Mouse (Mus musculus) forebrain, embryonic 10.5 days (tissue): ENCODE measurements around the gene Cdc45. TPM values are rescaled to one million over a fixed set of nuclear protein-coding genes. Genes with fewer than 3 reads are reported as not detected.
"Not testable (repeated sequence)": the region's sequence is repeated elsewhere in the genome, so short reads cannot be mapped to it uniquely, and the experiment has no call there.

Experiments
- DNase-seq: peaks from one replicate; pipeline ENCODE4 v3.0.0-alpha.2; 2017; ENCODE audit warnings: low spot score; ENCODE audit errors: extremely low spot score
- H3K27ac ChIP-seq: fragments of 300-500 bp; sonication (generic); 2 replicates; pipeline ENCODE4 v1.5.1; 2016; ENCODE audit warnings: mild to moderate bottlenecking
- H3K27me3 ChIP-seq: fragments of 300-500 bp; sonication (generic); 2 replicates; pipeline ENCODE4 v1.6.1; 2016; ENCODE audit warnings: mild to moderate bottlenecking; ENCODE audit not compliant: poor library complexity, severe bottlenecking
- H3K36me3 ChIP-seq: fragments of 300-500 bp; sonication (generic); replicated peaks from 2 replicates; pipeline ENCODE4 v1.6.1; 2016; ENCODE audit warnings: mild to moderate bottlenecking, moderate library complexity
- H3K4me1 ChIP-seq: fragments of 300-500 bp; sonication (generic); 2 replicates; pipeline ENCODE4 v1.6.1; 2016
- H3K4me3 ChIP-seq: fragments of 300-500 bp; sonication (generic); 2 replicates; pipeline ENCODE4 v1.5.1; 2016; ENCODE audit warnings: mild to moderate bottlenecking, moderate library complexity
- H3K9me3 ChIP-seq: fragments of 300-500 bp; sonication (generic); 2 replicates; pipeline ENCODE4 v1.6.1; 2016; ENCODE audit warnings: mild to moderate bottlenecking, moderate library complexity
- WGBS: fragments of 180-500 bp; shearing (Covaris S2); methylation state at CpG from one replicate; pipeline ENCODE4 v1.1.7; 2016; 5-methylcytosine and 5-hydroxymethylcytosine counted together
- polyA plus RNA-seq: library from polyadenylated mRNA; unstranded; fragments of >200 nt; fragmentation: Nextera tagmentation; extraction: Ambion mirVana; gene quantifications from 2 replicates; pipeline ENCODE4 v1.2.1, GENCODE M21; 2016

Cdc45 gene
- 83.9 and 85.3 TPM in 2 replicates for polyA plus RNA-seq

- under 1% methylated on average over 42 of the region's 42 CpGs for WGBS
- Histone ChIP-seq H3K4me3 (peak within 1 kb of the TSS; percentile 86), H3K27ac (peak within 1 kb of the TSS; percentile 90), H3K27me3 (no peaks in the 10 kb centered on the region), H3K36me3 (peaks cover 59% of the 10 kb centered on the region), H3K4me1 (peaks cover 28% of the 10 kb centered on the region), H3K9me3 (no peaks in the 10 kb centered on the region)
- DNase-seq = peak; percentile 89
Observed at GRCm38 (mm10) chr16:18811468-18812384, at the start of gene Cdc45, which contains the start of gene Ufd1. TSS of gene Cdc45 (minus strand) at chr16:18811987. TSS of gene Ufd1 (plus strand) at chr16:18811779.

- Histone ChIP-seq H3K27ac (no peak overlapping the region), H3K36me3 (no peaks in the 10 kb centered on the region), H3K27me3 (no peaks in the 10 kb centered on the region), H3K4me3 (no peak overlapping the region), H3K4me1 (no peaks in the 10 kb centered on the region), H3K9me3 (peaks cover 10% of the 10 kb centered on the region)
- DNase-seq = no peak
- WGBS = 76% methylated on average over 1 of the region's 1 CpGs
Observed at GRCm38 (mm10) chr16:18860186-18860585, 48.4 kb upstream of the Cdc45 start.

GRCm38 (mm10) chr16:18858551-18858950 lies 46.8 kb upstream of the Cdc45 start:
- no peak for DNase-seq
- H3K27ac ChIP-seq = no peak overlapping the region
- H3K4me1 ChIP-seq = no peaks in the 10 kb centered on the region
- no peaks in the 10 kb centered on the region for H3K27me3 ChIP-seq
- no peak overlapping the region for H3K4me3 ChIP-seq
- no peaks in the 10 kb centered on the region for H3K36me3 ChIP-seq
- H3K9me3 ChIP-seq = peaks cover 10% of the 10 kb centered on the region

DNA sequence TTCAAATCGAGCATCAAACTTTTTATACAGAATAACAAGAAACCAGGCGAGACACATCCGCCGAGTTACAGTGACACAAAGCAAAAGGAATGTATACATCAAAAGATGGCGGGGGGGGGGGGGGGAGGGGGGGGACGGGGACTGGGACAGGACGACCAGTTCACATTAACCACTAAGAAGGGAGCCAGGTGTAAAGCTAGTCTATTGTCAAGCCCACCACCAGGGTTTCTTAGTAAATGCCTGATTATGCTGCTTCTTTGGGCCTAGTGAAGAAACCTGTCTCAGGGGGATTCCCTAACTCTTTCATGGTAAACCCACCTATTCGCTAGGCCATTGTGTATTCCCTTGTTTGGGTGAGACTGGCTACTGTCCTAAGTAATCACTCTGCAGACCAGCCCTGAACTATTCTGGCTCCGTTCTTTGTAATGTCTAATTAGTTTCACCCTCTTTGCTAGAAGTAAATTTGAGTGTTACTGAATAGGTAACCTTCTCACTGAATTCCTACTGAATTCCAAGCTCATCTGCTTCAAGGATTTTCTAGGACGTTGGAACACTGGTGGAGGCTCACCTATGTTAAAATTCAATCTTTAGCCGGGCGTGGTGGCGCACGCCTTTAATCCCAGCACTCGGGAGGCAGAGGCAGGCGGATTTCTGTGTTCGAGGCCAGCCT lies 37.9 kb upstream of the Cdc45 start:
- 90% methylated on average over 17 of the region's 17 CpGs for WGBS
- H3K9me3 ChIP-seq, H3K4me3 ChIP-seq, H3K4me1 ChIP-seq, H3K36me3 ChIP-seq, H3K27ac ChIP-seq, H3K27me3 ChIP-seq, DNase-seq: not testable (repeated sequence)

GRCm38 (mm10) chr16:18846301-18846820 lies 34.6 kb upstream of the Cdc45 start:
- Histone ChIP-seq H3K4me3 (no peak overlapping the region), H3K36me3 (no peaks in the 10 kb centered on the region), H3K4me1 (no peaks in the 10 kb centered on the region), H3K27me3 (no peaks in the 10 kb centered on the region), H3K27ac (no peak overlapping the region), H3K9me3 (peaks cover 8% of the 10 kb centered on the region; the same call in 1 of the 2 replicates)
- 90% methylated on average over 15 of the region's 15 CpGs for WGBS
- DNase-seq = no peak

GRCm38 (mm10) chr16:18838346-18838745 lies 26.6 kb upstream of the Cdc45 start:
- no peaks in the 10 kb centered on the region for H3K9me3 ChIP-seq
- no peak for DNase-seq
- peaks cover 41% of the 10 kb centered on the region for H3K36me3 ChIP-seq
- H3K4me3 ChIP-seq = no peak overlapping the region
- no peak overlapping the region for H3K27ac ChIP-seq
- no peaks in the 10 kb centered on the region for H3K27me3 ChIP-seq
- WGBS = 96% methylated on average over 4 of the region's 4 CpGs
- peaks cover 12% of the 10 kb centered on the region for H3K4me1 ChIP-seq

GRCm38 (mm10) chr16:18836468-18837208 lies 24.9 kb upstream of the Cdc45 start, which contains the start of the genes 2510002D24Rik and Gm28539:
TSS of gene 2510002D24Rik (plus strand) at chr16:18836578.
TSS of gene Gm28539 (plus strand) at chr16:18836584.
- peak; percentile 84 for DNase-seq
- no peaks in the 10 kb centered on the region for H3K27me3 ChIP-seq
- no peaks in the 10 kb centered on the region for H3K9me3 ChIP-seq
- H3K36me3 ChIP-seq = peaks cover 58% of the 10 kb centered on the region
- peak within 1 kb of the TSS; percentile 89 for H3K27ac ChIP-seq
- peak within 1 kb of the TSS; percentile 88 for H3K4me3 ChIP-seq
- peaks cover 12% of the 10 kb centered on the region for H3K4me1 ChIP-seq
- WGBS = 1% methylated on average over 46 of the region's 46 CpGs

GRCm38 (mm10) chr16:18836073-18836467 lies 24.3 kb upstream of the Cdc45 start:
- Histone ChIP-seq H3K4me3 (peak overlapping the region; percentile 88), H3K4me1 (peaks cover 12% of the 10 kb centered on the region), H3K9me3 (no peaks in the 10 kb centered on the region), H3K36me3 (peaks cover 63% of the 10 kb centered on the region), H3K27me3 (no peaks in the 10 kb centered on the region), H3K27ac (no peak overlapping the region)
- DNase-seq = no peak
- 25% methylated on average over 3 of the region's 3 CpGs for WGBS

GRCm38 (mm10) chr16:18833486-18833885 lies 21.7 kb upstream of the Cdc45 start:
- H3K9me3 ChIP-seq = no peaks in the 10 kb centered on the region
- H3K4me1 ChIP-seq = peaks cover 12% of the 10 kb centered on the region
- H3K27me3 ChIP-seq = no peaks in the 10 kb centered on the region
- 79% methylated on average over 2 of the region's 2 CpGs for WGBS
- no peak overlapping the region for H3K4me3 ChIP-seq
- peaks cover 78% of the 10 kb centered on the region for H3K36me3 ChIP-seq
- DNase-seq = no peak
- H3K27ac ChIP-seq = no peak overlapping the region

DNA sequence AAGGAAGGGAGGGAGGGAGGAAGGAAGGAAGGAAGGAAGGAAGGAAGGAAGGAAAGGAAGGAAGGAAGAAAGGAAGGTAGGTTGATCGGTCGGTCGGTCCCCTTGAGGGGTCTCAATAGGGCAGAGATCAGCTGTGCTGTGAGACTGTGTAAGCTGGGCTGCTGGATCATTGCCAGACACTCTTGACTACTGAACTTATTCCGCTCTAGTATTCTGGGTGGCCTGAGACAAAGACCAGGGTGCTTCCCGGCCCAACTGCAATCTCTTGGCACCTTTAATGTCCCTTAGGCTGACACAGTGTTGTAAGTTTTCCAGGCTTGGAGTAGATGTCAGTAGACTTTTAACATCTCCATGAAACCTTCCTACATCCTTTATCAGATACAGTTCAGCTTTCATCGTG lies 17.3 kb upstream of the Cdc45 start:
- peaks cover 100% of the 10 kb centered on the region for H3K36me3 ChIP-seq
- H3K4me3 ChIP-seq = no peak overlapping the region
- 96% methylated on average over 6 of the region's 6 CpGs for WGBS
- H3K27me3 ChIP-seq = no peaks in the 10 kb centered on the region
- H3K27ac ChIP-seq = no peak overlapping the region
- DNase-seq = no peak
- no peaks in the 10 kb centered on the region for H3K4me1 ChIP-seq
- no peaks in the 10 kb centered on the region for H3K9me3 ChIP-seq

GRCm38 (mm10) chr16:18828630-18829029 lies 16.8 kb upstream of the Cdc45 start:
- no peaks in the 10 kb centered on the region for H3K9me3 ChIP-seq
- H3K4me3 ChIP-seq = no peak overlapping the region
- H3K27me3 ChIP-seq = no peaks in the 10 kb centered on the region
- no peaks in the 10 kb centered on the region for H3K4me1 ChIP-seq
- H3K36me3 ChIP-seq = peaks cover 100% of the 10 kb centered on the region
- DNase-seq = no peak
- no peak overlapping the region for H3K27ac ChIP-seq
- 95% methylated on average over 3 of the region's 3 CpGs for WGBS

GRCm38 (mm10) chr16:18822925-18823324 lies 11.1 kb upstream of the Cdc45 start:
- Histone ChIP-seq H3K4me1 (no peaks in the 10 kb centered on the region), H3K4me3 (no peak overlapping the region), H3K27ac (no peak overlapping the region), H3K9me3 (no peaks in the 10 kb centered on the region), H3K36me3 (peaks cover 100% of the 10 kb centered on the region), H3K27me3 (no peaks in the 10 kb centered on the region)
- DNase-seq = no peak
- 83% methylated on average over 4 of the region's 4 CpGs for WGBS
